Mouse (Mus musculus): ENCODE data around the gene Man1a2. TPM values are rescaled to one million over a fixed set of nuclear protein-coding genes. Genes with fewer than 3 reads are reported as not detected.

Man1a2 gene
- polyA plus RNA-seq, 1 experiment from 2014 or later = 91.1 TPM

- Histone ChIP-seq H3K4me3 (peak overlapping the region; percentile 53), H3K9ac (peak overlapping the region; percentile 73), H3K27ac (ENCODE audit: poor library complexity, severe bottlenecking) (no peak overlapping the region), H3K4me1 (replicated peaks) (peaks cover 33% of the 10 kb centered on the region), H3K9me3 (replicated peaks) (no peaks in the 10 kb centered on the region), H3K27me3 (replicated peaks) (no peaks in the 10 kb centered on the region), H3K4me2 (peak overlapping the region; percentile 82), H3K36me3 (no peaks in the 10 kb centered on the region)
- 17% methylated on average over 3 of the region's 3 CpGs for WGBS
- ATAC-seq (ENCODE audit: insufficient number of reproducible peaks, low FRiP score) = no peak
Observed at GRCm38 (mm10) chr3:100682841-100683240, 2.5 kb downstream of the Man1a2 start.

GRCm38 (mm10) chr3:100682281-100682680 lies 3.0 kb downstream of the Man1a2 start:
- Histone ChIP-seq H3K9me3 (replicated peaks) (no peaks in the 10 kb centered on the region), H3K27me3 (replicated peaks) (no peaks in the 10 kb centered on the region), H3K27ac (ENCODE audit: poor library complexity, severe bottlenecking) (no peak overlapping the region), H3K4me2 (peak overlapping the region; percentile 82), H3K4me1 (replicated peaks) (peaks cover 33% of the 10 kb centered on the region), H3K9ac (no peak overlapping the region), H3K4me3 (peak overlapping the region; percentile 53), H3K36me3 (no peaks in the 10 kb centered on the region)
- 12% methylated on average over 4 of the region's 4 CpGs for WGBS
- ATAC-seq (ENCODE audit: insufficient number of reproducible peaks, low FRiP score) = no peak

GRCm38 (mm10) chr3:100681448-100682092 lies 3.7 kb downstream of the Man1a2 start:
- Histone ChIP-seq H3K4me2 (peak overlapping the region; percentile 76), H3K9ac (peak overlapping the region; percentile 57), H3K27ac (ENCODE audit: poor library complexity, severe bottlenecking) (peak overlapping the region; percentile 32; the same call in 1 of the 2 replicates), H3K4me1 (replicated peaks) (peaks cover 30% of the 10 kb centered on the region), H3K9me3 (replicated peaks) (no peaks in the 10 kb centered on the region), H3K27me3 (replicated peaks) (no peaks in the 10 kb centered on the region), H3K4me3 (peak overlapping the region; percentile 37), H3K36me3 (no peaks in the 10 kb centered on the region)
- ATAC-seq (ENCODE audit: insufficient number of reproducible peaks, low FRiP score) = no peak
- WGBS = 22% methylated on average over 11 of the region's 11 CpGs

DNA sequence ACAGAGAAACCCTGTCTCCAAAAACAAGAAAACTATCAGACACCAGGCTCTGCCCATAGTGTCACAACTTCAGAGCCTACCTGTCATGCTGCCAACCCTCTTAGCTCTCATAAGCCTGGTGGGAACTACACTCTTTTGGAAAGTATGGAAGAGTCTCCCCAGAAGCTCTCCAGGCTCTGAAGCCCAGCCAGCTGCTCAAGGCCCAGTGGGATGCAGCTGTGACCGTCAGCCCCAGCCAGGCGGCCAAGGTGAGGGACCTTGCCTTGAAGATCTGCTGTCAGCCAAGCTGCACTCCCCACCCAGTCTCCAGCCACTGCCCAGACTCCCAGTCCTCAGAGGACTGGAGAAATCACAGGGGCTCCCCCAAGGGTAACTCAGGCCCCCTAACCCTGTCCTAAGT lies 5.1 kb downstream of the Man1a2 start:
- H3K9me3 ChIP-seq (replicated peaks) = no peaks in the 10 kb centered on the region
- H3K4me2 ChIP-seq = peak overlapping the region; percentile 20; the same call in 1 of the 2 replicates
- ATAC-seq (ENCODE audit: insufficient number of reproducible peaks, low FRiP score) = no peak
- no peaks in the 10 kb centered on the region for H3K36me3 ChIP-seq
- H3K4me1 ChIP-seq (replicated peaks) = peaks cover 28% of the 10 kb centered on the region
- no peaks in the 10 kb centered on the region for H3K27me3 ChIP-seq (replicated peaks)
- H3K27ac ChIP-seq (ENCODE audit: poor library complexity, severe bottlenecking) = no peak overlapping the region
- H3K4me3 ChIP-seq = no peak overlapping the region
- H3K9ac ChIP-seq = no peak overlapping the region
- WGBS = 60% methylated on average over 2 of the region's 2 CpGs

- Histone ChIP-seq H3K9me3 (replicated peaks) (no peaks in the 10 kb centered on the region), H3K4me1 (replicated peaks) (peaks cover 32% of the 10 kb centered on the region), H3K27ac (ENCODE audit: poor library complexity, severe bottlenecking) (no peak overlapping the region), H3K27me3 (replicated peaks) (no peaks in the 10 kb centered on the region), H3K9ac (no peak overlapping the region), H3K36me3 (no peaks in the 10 kb centered on the region), H3K4me2 (no peak overlapping the region), H3K4me3 (no peak overlapping the region)
- ATAC-seq (ENCODE audit: insufficient number of reproducible peaks, low FRiP score) = no peak
- WGBS = 74% methylated on average over 6 of the region's 6 CpGs
Observed at GRCm38 (mm10) chr3:100678951-100679570, 6.2 kb downstream of the Man1a2 start.

DNA sequence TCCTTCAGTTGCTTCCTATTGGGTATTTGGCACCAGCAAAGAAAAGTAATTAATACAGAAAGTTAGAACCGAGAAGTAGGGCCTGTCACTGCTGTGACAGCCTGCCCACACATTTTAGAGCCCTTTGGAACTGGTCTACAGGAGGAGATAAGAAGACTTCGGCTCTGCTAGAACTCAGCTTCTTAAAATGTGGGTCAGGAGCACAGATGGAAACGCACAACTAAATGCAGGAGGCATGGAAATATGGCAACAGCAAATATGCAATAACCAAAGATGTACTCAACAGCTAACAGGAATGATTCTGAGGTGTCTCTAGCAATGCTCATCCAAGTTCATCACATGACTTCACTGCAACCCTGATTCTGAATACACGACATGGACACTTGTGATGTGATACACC lies 10.2 kb downstream of the Man1a2 start:
- no peak for ATAC-seq (ENCODE audit: insufficient number of reproducible peaks, low FRiP score)
- no peaks in the 10 kb centered on the region for H3K9me3 ChIP-seq (replicated peaks)
- H3K27ac ChIP-seq (ENCODE audit: poor library complexity, severe bottlenecking) = no peak overlapping the region
- WGBS = 55% methylated on average over 4 of the region's 4 CpGs
- no peak overlapping the region for H3K9ac ChIP-seq
- H3K4me3 ChIP-seq = no peak overlapping the region
- no peaks in the 10 kb centered on the region for H3K36me3 ChIP-seq
- H3K27me3 ChIP-seq (replicated peaks) = no peaks in the 10 kb centered on the region
- no peak overlapping the region for H3K4me2 ChIP-seq
- peaks cover 18% of the 10 kb centered on the region for H3K4me1 ChIP-seq (replicated peaks)

- no peak overlapping the region for H3K27ac ChIP-seq (ENCODE audit: poor library complexity, severe bottlenecking)
- H3K36me3 ChIP-seq = 0 out of 2 replicates have a peak, but pooled peaks cover 3% of the 10 kb centered on the region
- H3K9me3 ChIP-seq (replicated peaks) = no peaks in the 10 kb centered on the region
- no peaks in the 10 kb centered on the region for H3K27me3 ChIP-seq (replicated peaks)
- ATAC-seq (ENCODE audit: insufficient number of reproducible peaks, low FRiP score) = no peak
- no peak overlapping the region for H3K9ac ChIP-seq
- H3K4me3 ChIP-seq = no peak overlapping the region
- H3K4me1 ChIP-seq (replicated peaks) = peaks cover 6% of the 10 kb centered on the region
- WGBS = 89% methylated on average over 2 of the region's 2 CpGs
- no peak overlapping the region for H3K4me2 ChIP-seq
Observed at GRCm38 (mm10) chr3:100670412-100670811, 14.9 kb downstream of the Man1a2 start.

DNA sequence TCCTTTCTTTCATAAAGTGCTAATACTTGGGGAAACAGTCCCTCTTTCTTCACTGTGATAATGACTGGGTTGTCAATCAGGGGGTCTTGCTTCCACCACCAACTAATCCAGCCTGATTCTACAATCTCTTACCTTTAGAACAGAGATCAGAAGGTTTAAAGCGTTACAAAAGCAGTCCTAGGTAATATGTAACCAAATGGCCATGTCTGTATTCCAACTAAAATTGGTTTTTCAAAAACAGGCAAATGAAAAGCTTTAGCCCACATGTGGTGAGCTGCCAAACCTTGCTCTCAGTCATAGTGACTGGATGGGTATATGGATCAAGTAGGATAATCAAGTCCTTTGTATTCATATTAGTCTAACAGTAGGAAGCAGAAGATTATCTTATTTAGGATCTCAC lies 32.0 kb downstream of the Man1a2 start:
- Histone ChIP-seq H3K36me3 (peaks cover 27% of the 10 kb centered on the region), H3K27ac (ENCODE audit: poor library complexity, severe bottlenecking) (no peak overlapping the region), H3K9me3 (replicated peaks) (no peaks in the 10 kb centered on the region), H3K4me1 (replicated peaks) (peaks cover 7% of the 10 kb centered on the region; the same call in 1 of the 2 replicates), H3K9ac (no peak overlapping the region), H3K4me3 (no peak overlapping the region), H3K27me3 (replicated peaks) (no peaks in the 10 kb centered on the region), H3K4me2 (no peak overlapping the region)
- ATAC-seq (ENCODE audit: insufficient number of reproducible peaks, low FRiP score) = no peak
- 88% methylated on average over 1 of the region's 1 CpGs for WGBS

- H3K27ac ChIP-seq (ENCODE audit: poor library complexity, severe bottlenecking) = no peak overlapping the region
- WGBS = 92% methylated on average over 8 of the region's 8 CpGs
- no peak overlapping the region for H3K9ac ChIP-seq
- no peaks in the 10 kb centered on the region for H3K9me3 ChIP-seq (replicated peaks)
- H3K27me3 ChIP-seq (replicated peaks) = no peaks in the 10 kb centered on the region
- ATAC-seq (ENCODE audit: insufficient number of reproducible peaks, low FRiP score) = no peak
- H3K4me2 ChIP-seq = no peak overlapping the region
- peaks cover 26% of the 10 kb centered on the region for H3K36me3 ChIP-seq
- no peaks in the 10 kb centered on the region for H3K4me1 ChIP-seq (replicated peaks)
- H3K4me3 ChIP-seq = no peak overlapping the region
Observed at GRCm38 (mm10) chr3:100641581-100641980, 43.7 kb downstream of the Man1a2 start.

GRCm38 (mm10) chr3:100636255-100636654 lies 49.0 kb downstream of the Man1a2 start:
- Histone ChIP-seq H3K27me3 (replicated peaks) (no peaks in the 10 kb centered on the region), H3K4me2 (no peak overlapping the region), H3K9me3 (replicated peaks) (no peaks in the 10 kb centered on the region), H3K36me3 (peaks cover 17% of the 10 kb centered on the region; the same call in 1 of the 2 replicates), H3K9ac (no peak overlapping the region), H3K4me1 (replicated peaks) (peaks cover 4% of the 10 kb centered on the region; the same call in 1 of the 2 replicates), H3K4me3 (no peak overlapping the region), H3K27ac (ENCODE audit: poor library complexity, severe bottlenecking) (no peak overlapping the region)
- ATAC-seq (ENCODE audit: insufficient number of reproducible peaks, low FRiP score) = no peak
- 84% methylated on average over 2 of the region's 2 CpGs for WGBS

DNA sequence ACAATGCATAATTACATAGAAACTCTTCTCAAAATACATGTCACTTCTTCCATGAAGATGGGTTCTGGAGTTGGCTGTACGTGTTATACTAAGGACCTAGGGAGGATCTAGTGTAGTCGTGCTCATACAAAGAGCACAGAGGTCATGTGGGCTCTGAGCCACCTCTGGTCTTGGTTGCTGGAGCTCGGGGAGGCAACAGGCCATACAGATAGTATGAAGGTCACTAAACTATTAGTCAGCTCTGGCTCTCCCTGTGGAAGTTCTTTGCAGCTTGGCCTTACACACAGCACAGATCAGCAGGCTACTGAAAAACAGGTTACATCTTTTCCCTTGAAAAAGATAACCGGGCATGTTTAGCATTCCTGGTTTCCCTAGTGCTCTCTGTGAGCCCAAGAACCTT lies 50.5 kb downstream of the Man1a2 start:
- Histone ChIP-seq H3K9ac (no peak overlapping the region), H3K27ac (ENCODE audit: poor library complexity, severe bottlenecking) (no peak overlapping the region), H3K9me3 (replicated peaks) (no peaks in the 10 kb centered on the region), H3K27me3 (replicated peaks) (no peaks in the 10 kb centered on the region), H3K4me3 (no peak overlapping the region), H3K36me3 (peaks cover 19% of the 10 kb centered on the region; the same call in 1 of the 2 replicates), H3K4me2 (no peak overlapping the region), H3K4me1 (replicated peaks) (peaks cover 4% of the 10 kb centered on the region; the same call in 1 of the 2 replicates)
- ATAC-seq (ENCODE audit: insufficient number of reproducible peaks, low FRiP score) = no peak
- 77% methylated on average over 4 of the region's 4 CpGs for WGBS
